Mouse (Mus musculus): ENCODE measurements around the gene Sh3gl3.

Sh3gl3 gene

DNA sequence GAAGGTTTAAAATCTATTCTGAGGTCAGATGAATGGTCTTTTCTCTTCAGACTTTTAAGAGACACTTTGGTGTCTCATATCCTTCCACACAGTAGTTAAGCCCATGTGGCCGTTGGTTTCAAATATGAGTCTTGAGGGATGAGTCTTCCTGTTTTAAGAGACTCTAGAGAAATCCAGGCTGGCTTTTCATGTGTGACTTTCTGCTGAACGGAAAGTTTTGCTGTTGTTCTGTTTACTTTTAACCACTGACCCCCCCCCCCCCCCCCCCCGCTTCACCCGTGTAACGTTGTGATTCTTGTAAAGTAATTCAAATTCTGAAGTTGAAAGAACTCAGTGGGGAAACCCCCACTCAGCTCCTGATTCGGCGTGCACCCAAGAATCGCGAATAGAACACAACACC, 61.8 kb downstream of the Sh3gl3 start:
- DNase-seq (ENCODE audit: low spot score in 2 of 2): no peak

DNA sequence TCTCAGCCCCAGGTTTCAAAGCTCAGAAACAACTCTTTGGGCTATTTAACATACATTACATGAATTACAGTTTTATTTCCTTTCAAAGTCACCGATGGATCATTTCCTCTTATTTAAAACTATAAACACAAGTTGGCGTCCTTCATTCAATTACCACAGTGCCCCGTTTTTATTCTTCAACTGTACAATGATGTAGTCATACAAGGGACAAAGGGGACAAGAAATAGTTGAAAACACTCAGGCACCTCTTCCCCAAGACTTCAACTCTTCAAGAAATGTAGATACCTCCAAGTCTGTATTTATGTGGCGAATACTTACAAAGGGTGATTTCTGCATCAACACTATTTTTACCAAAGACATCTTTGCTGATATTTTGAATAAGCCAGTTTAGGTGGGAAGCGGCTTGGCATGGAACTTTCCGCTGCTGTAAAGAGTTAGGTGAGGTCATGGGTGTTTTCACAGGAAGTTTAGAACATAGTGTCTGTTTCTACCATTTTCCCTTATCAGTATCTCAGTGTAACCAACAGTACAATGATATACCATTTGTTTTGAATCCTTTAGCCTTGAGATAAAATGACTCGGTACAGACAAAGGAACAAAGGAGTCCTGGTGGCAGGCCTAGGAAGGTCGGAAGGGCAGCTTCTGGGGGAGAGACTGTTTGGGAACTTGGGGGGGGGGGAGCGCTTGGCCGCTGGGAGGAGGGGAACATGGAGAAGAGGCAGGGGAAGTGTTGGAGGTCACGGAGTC, 62.7 kb downstream of the Sh3gl3 start:
- DNase-seq (ENCODE audit: low spot score in 2 of 2): no peak

DNA sequence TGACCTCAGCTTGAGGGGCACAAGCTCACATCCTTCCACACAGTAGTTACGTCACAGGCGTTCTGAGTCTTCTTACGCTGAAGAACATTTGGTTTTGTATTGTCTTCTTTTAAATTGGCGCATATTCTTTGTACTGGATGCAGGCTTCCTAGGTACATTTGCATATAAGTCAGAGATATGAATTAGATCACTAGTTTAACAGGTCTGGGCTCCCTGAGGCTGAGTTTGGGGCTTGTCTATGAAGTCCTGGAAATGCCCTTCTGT, 63.2 kb downstream of the Sh3gl3 start:
- DNase-seq (ENCODE audit: low spot score in 2 of 2): no peak

DNA sequence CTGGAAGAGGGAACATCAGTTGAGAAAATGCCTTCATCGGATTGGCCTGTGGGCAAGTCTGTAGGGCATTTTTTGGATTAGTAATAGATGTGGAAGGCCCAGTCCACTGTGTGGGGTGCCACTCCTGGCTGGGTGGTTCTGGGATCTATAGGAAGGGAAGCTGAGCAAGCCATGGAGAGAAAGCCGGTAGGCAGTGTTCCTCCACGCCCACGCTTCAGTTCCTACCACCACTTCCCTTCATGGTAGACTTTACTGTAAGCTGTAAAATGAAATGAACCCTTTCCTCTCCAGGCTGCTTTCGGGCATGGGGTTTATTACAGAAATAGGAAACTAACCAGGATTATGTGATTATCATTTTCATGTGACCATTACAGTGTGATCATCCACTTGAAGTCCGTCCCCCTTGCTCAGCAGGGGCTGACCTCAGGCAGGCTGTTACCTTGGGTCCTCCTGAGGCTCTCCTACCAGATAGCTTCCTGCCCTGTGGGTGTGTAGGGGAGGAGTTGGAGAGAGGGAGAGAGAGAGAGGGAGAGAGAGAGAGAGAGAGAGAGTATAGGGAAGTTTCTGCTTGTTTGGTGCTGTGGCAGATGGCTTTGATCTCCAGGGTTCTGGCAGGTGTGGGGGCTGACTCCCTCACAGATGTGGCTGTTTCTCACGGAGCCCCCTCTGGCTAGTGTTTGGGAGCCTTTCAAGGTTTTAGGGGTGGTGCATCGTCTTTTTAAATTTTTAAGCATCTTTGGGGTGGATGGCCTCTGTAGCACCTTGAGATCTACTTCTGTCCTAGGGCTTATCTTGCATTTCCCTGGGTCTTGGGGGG, 67.0 kb downstream of the Sh3gl3 start:
- DNase-seq (ENCODE audit: low spot score in 2 of 2): no peak

DNA sequence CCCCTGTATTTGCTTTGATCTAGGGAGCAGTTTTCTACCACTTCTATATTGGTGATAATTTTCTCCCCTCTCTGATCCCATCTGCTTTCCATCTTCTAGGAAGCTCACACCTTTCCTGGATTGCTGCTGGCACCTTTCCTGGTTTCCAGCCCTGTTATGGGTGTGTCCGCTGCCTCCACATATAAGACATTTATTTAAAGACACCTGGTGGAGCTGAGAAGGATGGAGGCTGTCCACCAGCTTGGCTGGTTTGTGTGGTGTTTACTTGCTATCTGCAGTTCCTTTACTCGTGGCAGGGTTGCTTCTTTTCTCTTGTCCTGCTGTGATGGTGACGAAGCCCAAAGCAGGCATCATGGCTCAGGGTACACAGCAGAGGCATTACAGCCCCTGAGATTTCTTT, 71.1 kb downstream of the Sh3gl3 start:
- no peak for DNase-seq (ENCODE audit: low spot score in 2 of 2)

DNA sequence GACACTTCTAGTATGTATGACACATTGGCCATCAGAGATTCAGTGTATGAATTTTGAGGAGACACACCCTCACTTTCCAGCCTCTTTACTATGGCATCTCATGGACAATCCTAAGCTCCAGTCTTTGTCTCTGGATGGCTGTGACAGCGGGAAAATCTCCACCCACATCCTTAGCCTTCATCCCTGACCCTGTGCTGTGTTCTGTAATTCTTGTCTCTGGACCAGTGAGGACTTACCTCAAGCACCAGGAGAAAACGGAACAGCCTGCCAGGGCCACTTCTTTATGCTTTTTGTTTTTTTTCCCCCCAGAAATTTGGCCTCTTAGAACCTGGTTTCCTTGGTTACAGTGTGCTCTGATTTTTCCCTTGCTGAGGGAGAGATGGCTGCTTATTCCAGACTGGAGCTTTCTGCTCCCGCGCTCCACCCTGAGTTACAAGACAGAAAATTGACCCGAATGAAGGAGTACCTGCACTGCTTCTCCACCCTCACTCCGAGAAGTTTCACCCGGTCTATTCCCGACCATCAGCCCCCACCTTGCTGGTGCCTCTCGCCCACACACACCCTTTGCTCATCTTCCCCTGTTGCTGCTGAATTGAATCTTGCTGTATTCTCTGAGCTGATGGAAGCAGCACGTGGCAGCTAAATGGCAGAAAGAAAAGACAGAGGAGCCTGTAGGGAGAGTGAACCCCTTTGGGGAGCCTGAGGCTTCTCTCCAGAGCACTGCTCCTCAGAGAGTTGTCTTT, 75.5 kb downstream of the Sh3gl3 start:
- DNase-seq (ENCODE audit: low spot score in 2 of 2): no peak

DNA sequence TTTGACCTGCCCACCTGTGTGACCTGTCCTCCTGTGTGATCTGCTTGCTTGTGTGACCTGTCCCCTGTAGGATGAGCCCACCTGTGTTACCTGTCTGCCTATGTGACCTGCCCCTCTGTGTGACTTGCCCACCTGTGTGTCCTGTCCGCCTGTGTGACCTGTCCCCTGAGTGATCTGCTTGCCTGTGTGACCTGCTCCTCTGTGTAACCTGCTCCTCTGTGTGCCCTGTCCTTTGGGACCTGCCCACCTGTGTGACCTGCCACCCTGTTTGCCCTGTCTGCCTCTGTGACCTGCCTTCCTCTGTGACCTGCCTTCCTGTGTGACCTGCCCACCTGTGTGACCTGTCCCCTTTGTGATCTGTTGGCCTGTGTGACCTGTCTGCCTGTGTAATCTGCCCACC, 79.7 kb downstream of the Sh3gl3 start:
- no peak for DNase-seq (ENCODE audit: low spot score in 2 of 2)

DNA sequence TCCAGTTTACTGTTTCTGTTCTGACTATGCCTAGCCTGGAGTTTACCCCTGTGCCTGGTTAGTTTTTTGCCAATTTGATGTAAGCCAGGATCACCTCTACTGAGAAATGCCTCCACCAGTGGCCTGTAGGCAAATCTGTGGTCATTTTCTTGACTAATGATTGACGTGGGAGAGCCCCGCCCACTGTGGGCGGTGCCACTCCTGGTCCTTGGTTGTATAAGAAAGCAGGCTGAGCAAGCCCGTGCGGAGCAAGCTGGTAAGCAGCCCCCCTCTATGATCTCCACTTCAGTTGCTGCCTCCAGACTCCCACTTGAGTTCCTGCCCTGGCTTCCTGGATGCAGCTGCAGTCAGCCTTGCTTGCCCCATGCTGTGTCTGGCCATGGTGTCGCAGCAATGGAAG, 83.3 kb downstream of the Sh3gl3 start:
- no peak for DNase-seq (ENCODE audit: low spot score in 2 of 2)

DNA sequence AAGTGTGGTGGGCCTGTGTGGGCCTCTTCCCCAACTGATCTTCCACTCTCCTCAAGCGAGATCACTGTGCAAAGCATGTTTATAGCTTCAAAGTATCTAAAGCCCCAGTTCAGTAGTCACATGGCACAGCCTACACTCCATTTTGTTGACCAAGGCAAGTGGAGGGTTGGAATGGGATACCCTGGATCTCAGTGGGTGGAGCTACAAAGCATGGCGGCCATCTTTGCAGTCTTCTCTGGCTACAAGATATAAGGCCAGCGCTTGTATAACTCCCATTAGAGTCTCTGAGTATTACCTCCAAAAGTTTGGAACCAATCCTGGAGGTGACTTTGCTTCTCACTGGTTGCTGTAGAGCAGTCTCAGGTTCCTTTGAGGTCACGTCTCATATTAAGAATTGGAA, 83.9 kb downstream of the Sh3gl3 start:
- DNase-seq (ENCODE audit: low spot score in 2 of 2): no peak

DNA sequence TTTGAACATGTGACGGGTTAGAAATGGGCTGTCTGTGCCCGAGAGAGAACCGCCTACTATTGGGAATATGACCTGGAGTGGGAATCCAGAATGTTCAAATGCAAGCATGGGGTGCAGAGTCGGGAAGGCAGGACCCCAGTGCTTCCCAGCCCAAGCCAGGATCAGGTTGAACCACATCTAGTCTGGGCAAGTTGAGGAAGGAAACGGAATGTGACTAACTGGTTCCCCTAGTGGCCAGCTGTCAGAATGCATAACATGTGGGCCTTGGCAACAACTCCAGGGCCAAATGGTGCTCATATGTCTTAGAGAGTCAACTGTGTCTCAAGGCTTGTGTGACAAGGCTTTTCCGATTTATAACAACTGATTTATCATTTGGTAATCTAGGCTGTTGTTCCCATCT, 86.6 kb downstream of the Sh3gl3 start:
- DNase-seq (ENCODE audit: low spot score in 2 of 2): peak in 1 of 2 experiments; percentile 51

DNA sequence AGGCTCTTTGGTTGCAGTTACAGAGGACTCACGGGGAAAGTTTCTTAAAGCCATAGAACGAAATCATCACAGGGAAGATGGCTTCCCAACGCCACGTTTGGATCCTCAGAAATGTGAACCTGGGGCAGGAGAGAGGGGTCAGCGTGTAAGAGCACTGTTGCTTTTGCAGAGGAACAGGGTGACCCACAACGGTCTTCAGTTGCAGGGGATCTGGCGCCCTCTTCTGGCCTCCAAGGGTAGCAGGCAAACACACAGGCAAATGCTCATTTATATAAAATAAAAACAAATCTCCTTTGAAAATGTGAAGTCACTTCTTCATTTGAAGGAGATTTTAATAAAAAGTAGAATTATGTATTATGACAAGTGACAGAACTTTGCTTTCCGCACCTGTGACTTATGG, 89.5 kb downstream of the Sh3gl3 start:
- peak; percentile 22 to 66 for DNase-seq (ENCODE audit: low spot score in 2 of 2)

DNA sequence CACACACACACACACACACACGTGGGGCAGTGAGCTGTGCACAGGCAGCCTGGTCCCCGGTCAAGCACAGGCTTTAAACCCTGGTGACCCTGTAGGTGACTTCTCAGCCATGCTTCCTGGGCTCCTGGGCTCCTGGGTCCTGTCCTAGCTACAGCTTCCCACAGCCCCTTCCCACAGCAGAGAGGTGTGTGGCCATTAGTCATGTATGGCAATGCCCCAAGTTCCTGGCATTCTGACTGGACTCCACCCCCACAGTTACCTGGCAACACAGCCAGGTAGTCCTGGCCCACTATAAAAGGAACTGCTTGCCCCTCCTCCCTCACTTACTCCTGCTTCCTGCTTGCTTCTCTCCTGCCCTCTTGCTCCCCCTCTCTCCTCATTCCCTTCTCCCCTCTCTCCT, 90.5 kb downstream of the Sh3gl3 start:
- DNase-seq (ENCODE audit: low spot score in 2 of 2): no peak

DNA sequence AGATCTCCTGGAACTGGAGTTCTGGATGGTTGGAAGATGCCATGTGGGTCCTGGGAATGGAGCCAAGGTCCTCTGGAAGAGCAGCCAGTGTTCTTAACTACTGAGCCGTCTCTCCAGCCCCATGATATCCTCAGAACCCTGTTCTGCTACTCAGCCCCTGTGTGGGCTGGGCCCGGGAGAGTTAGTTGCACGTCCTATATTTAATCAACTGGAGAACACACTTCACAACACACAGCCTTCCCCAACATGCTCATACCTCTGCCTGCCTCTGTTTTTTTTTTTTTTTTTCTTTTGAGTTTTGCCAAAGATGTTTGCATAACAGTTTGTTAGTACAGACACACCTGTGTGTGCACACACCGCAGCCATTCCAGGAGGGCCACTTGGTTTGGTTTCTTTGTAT, 91.7 kb downstream of the Sh3gl3 start:
- DNase-seq (ENCODE audit: low spot score in 2 of 2): no peak

DNA sequence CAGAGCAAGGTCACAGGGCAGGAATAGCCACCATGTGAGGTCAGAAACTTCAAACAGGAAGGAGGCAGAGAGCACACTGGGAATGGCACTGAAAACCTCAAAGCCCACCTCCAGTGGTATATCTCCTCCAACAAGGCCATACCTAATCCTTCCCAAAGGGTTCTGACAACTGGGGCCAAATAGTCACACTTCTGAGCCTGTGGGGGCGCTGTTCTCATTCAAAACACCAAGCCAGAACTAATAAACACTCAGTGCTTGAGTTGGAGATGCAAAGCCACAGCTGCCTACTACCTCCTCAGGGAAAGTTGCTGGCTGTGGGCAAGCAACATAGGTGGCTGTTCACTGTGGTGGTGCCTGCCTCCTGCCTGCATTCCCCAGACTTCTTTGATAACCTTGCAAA, 96.3 kb downstream of the Sh3gl3 start:
- peak in 1 of 2 experiments; percentile 18 for DNase-seq (ENCODE audit: low spot score in 2 of 2)

DNA sequence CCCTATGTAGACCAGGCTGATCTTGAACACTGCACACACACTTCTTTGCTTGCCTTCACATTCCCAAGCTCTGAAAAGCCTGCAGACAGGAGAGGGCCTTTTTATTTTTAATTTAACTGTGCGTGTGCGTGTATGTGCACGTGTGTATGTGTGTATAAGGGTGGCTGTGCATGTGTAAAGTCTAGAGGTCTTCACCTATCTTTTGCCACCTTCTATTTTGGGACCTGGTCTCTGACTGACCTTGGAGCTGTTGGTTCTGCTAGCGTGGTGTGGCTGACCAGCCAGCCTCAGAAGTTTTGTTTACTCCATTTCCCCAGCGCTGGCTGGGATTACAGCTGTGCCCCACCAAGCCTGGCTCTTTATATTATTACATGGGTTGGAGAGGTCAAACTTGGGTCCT, 98.1 kb downstream of the Sh3gl3 start:
- no peak for DNase-seq (ENCODE audit: low spot score in 2 of 2)

DNA sequence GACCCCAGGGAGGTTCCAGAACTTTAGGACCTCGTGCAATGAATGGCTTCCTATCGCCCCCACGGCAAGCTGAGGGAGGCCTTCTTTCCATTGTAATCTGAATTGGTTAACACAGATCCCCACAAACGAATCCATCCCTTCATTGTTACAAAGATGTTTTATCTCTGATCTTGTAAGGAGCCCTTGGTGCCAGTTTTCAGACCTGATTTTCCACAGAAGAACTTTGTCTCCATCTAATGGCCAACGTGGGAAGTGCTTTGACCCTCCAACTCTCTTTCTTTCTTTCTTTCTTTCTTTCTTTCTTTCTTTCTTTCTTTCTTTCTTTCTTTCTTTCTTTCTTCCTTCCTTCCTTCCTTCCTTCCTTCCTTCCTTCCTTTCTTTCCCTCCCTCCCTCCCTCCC, 99.2 kb downstream of the Sh3gl3 start:
- DNase-seq (ENCODE audit: low spot score in 2 of 2): peak in 1 of 2 experiments; percentile 34

DNA sequence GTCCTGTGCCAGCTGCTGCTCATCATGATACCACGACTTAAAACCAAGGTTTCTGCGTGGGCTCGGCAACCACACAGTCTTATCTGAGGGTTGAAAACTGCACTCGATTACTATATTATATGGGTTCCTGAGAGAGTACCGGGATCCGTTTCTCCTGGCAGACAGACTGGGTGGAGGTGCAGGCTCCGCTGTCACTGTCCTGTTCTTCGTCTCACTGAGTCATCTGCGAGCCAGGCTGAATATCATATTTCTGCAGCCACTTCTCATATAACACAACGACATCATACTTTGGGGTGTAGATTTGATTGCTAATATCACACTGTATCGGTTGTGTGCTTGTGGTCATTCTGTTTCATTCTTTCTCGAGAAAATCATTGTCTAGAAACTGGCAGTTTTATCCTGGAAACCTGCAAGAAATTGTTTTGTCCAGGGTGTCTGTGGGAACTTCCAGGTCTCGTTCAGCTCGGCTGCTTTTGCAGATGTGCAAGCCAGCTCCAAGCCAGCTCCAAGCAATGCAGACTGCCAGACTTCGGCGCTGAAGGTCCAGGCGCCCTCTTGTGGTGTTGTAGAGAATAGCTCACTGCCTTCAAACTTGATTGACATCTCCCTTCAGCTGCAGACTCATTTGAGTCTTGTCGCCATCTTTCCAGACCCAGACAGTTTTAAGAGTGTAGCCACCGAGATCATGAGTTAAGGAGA, 100.5 kb downstream of the Sh3gl3 start:
- DNase-seq (ENCODE audit: low spot score in 2 of 2): peak; percentile 4 to 26

DNA sequence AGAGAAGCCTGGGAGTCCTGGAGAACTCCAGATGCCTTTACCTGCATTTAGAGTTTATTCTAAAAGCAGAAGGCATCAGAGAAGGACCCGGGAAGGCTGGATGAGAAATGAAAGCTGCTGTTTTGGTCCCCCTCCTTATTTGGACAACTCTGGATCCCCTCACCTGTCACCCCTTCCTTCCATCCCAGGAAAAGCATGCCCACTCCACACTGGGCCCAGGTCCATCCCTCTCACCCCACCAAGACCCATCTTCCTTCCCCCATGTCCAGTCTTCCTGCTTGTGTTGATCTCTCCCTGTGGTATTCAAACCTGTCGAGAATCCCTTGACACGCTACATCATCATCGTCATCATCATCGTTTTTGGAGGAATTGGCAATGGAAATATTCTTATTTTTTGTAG, 101.3 kb downstream of the Sh3gl3 start:
- no peak for DNase-seq (ENCODE audit: low spot score in 2 of 2)

DNA sequence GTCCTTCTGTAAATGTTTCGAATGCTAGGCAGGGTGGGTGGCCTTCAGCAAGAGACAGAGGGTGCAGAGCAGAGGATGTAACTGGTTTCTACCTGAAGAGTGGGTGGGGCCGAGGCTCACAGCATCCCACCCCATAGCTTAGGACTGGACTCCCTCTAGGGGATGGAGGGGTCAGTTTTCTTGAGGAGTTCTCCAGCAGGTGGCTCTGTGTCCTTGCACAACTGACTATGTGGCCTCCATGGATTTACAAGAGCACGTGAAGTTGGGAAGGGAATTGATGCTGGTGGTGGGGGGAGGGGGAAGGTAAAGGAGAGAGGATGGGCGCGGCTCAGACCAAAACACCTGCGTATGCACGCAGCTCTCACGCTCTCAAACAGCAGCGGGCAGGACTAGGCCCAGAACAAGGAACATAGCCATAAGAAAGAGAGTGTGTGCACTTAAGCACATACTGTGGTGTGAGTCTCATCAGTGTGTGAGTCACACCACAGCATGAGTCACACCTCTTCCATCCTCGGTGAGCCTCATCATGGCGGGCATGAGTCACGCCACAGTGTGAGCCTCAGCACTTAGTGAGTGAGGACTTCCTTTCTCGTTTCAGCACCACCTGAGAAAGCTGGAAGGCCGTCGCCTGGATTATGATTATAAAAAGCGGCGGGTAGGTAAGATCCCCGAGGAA, 102.0 kb downstream of the Sh3gl3 start:
- no peak for DNase-seq (ENCODE audit: low spot score in 2 of 2)

DNA sequence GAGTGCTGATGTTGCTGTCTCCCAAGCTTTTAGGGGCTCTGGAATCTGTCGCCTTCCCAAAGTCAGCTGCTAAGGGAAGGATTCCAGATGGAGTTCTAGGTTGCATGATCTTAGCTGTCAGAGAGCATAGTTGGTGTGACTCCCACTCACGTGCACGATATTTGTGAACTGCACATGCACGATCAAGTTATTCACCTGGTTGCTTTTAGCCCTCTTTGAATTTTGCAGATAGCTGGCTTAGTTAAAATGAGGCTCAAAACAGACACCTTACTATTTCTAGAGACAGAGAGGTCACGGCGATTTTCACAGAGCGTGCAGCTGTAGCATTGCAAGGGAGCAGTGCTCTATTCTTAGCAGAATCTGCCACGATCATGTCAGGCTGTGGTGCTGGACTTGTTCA, 108.4 kb downstream of the Sh3gl3 start:
- DNase-seq (ENCODE audit: low spot score in 2 of 2): no peak

DNA sequence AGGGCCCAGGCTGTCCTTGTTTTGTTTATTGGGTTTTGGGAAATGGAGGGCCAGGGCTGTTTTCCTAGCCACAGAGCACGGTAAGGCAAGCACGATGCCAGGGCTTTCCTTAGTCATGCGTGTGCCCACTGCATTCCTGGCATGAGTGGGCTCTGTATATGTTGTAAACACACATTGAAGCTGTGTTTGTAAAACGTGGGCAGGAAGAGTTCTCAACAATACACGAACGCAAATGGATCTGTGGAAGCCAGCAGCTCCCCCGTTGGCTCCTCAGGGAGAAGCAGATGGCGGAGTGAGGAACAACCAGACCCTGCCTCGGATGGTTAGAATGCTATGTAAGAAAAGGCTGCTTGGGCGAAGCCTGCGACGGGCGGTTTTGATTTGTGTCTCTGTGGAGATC, 108.8 kb downstream of the Sh3gl3 start:
- DNase-seq (ENCODE audit: low spot score in 2 of 2): no peak

DNA sequence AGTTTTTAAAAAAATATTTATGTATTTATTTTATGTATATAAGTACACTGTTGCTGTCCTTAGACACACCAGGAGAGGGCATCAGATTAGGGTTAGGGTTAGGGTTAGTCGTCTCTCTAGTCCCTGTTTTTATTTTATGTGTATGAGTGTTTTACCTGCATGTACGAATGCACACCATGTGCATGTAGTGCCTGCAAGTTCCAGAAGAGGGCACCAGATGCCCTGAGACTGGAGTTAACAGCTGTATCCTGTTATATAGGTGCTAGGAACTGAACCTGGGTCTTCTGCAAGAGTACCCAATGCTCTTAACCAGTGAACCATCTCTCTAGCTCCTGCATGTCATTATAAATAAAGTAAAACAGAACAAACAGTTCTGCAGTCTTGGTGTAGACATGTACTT, 113.6 kb downstream of the Sh3gl3 start:
- no peak for DNase-seq (ENCODE audit: low spot score in 2 of 2)
